Mouse (Mus musculus) common myeloid progenitor, adult 5-6 weeks (primary cell): ENCODE data around the gene Scn1b. TPM values are rescaled to one million over a fixed set of nuclear protein-coding genes. Genes with fewer than 3 reads are reported as not detected.

ENCODE experiments used
- ATAC-seq: replicated peaks from 2 replicates; pipeline ENCODE4 v1.8.0; 2016; ENCODE audit warnings: low read depth, mild to moderate bottlenecking, moderate TSS enrichment, inconsistent platforms; ENCODE audit not compliant: poor library complexity, severe bottlenecking
- total RNA-seq: library from RNA; stranded (forward); fragments of 200-1000, 187-1606 nt; gene quantifications from 2 replicates; pipeline ENCODE4 v1.2.3, GENCODE M21; 2017

The Scn1b gene
- total RNA-seq, 1 experiment from 2014 or later, result not detected

DNA sequence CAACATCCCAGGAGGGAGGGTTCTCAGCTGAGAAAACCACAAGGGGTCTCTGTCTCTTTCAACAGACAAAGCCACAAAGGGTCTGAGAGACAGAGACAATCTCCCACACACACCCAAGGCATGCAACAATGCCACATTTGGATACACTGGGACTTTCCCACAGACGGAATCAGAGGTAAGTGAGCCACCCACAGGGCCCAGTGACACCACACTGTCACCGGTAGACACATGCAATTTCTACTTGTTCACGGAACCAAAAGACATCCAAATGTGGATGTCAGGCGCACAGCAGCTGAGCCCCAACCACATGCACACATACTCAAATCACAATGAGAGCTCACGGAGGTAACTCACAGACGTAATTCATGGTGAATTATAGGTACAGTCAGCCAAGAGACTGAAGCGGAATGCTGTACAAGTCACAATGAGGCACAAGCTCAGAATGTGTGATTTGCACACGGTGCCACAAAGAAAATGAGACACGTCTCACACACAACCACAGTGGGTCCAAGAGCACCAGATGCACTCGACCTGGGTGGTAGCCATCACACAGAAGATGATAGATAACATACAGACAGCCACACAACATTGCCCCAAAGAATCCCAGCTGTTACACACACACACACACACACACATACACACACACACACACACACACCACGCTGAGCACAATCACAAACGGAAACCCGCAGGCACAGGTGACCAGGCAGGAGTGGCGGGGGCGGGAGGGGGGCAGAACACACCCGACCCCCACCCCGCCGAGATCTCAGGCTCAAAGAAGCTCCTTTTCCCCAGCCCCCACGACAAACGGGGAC, 23.2 kb upstream of the Scn1b start:
- 0 out of 2 replicates have a peak, but pooled peaks have one; percentile 1 for ATAC-seq

DNA sequence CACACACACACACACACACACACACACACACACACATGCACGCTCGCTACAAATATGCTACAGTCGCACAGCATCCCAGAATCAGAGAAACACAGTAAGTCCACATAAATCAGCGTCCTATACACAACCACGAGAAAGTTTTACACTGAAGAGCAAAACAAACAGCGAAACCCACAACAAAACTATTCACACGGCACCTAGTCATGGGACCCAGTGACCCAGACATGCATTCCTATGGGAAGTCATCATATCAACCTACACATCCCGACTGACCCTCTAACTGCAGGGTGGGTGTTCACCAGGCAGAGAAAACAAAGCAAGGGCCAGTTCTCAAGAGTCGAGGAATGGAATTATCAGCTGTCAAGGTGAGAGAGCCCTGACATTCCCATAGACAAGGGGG, 22.5 kb upstream of the Scn1b start:
- ATAC-seq, result no peak

DNA sequence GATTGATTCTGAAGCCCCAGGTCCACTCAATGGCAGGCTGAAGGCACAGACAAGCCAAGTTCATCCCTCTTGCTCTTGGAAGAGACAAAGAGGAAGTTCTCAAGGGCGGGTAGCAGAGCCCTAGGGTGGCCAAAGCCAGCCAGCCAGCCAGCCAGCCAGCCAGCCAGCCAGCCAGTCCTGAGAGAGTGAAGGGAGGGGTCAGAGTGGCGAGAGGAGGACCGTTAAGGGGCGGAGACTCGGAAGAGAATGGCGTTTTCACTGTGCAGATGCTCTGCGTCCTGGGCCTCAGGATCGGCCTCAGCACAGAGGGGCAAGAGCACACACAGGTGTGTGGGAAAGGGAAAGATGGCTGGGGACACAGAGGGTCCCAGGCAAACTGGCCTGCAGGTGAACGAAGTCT, 22.0 kb upstream of the Scn1b start:
- peak; percentile 71 for ATAC-seq

DNA sequence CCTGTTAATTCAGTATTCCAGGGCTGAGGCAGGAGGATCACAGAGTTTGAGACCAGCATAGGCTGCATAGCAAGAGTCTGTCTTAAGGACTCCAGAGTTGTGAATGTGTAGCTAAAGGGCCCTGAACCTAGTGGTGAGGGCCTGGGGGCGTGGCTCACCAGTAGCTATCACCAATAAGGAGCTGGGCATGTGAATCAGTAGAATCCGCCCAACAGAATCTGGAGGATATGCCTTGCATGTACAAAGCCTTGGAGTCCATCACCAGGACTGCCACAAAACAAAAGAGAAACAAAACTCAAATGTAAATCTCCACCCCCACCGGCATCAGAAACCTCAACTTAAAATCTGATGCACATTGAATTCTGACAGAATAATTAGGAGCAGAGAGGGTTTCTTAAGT, 21.3 kb upstream of the Scn1b start:
- ATAC-seq, result no peak

DNA sequence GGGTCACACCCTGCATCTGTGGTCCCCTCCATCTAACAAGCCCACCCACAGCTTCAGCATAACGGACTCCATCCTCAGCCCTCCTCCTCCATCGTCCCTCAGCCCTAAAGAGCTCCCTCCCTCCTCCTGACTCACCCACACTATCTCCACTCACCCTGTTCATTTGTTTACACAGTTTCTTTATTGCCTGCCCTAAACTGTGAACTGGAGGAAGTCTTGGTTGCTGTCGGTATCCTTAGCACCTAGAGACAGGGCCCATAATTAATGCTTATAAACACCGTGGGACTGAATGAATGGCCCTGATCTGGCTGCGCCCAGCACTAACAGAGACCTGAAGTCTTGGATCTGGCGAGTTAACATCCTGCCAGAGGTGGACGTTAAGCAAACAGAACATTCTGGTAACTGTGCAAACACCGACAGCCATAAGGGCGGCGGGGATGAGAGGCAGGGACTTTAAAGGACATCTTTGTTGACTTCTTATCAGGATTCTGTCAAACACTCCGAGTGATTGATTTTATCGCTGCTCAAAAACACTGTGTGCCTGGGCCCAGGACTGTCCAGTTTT, 18.9 kb upstream of the Scn1b start:
- ATAC-seq, result no peak

DNA sequence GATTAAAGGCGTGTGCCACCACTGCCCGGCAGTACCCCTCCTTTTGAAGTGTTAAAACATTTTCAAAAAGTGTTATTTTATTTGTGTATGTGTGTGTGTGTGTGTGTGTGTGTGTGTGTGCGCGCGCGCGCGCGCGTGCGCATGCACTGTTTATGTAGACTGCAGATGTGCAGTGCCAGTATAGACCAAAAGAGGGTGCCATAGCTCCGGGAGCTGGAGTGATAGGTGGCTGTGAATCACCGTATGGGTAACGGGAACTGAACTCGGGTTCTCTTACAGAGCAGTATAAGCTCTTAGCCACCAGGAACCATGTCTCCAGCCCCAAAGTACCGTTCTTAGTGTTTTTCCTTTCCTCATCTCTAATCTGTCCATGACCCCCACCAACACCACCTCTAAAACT, 18.1 kb upstream of the Scn1b start:
- ATAC-seq, result no peak

DNA sequence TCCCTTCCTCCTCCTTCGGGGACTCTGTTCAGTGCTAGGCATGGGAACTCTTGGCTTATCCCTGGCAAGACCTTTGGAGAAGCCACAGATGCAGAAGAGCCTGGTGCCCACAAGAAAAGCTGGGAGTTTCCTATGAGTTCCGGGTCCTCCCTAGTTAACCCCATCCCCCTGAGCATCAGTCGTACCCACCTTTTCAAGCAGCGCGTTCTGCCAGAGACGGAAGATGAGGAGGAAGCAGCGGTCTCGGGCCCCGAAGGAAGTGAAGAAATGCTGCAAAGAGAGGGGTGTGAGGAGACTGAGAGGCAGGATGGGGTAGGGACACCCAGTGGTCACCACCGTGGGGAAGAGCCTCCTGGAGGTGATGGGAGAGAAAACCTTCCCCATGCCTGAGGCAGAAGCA, 14.1 kb upstream of the Scn1b start:
- ATAC-seq, result no peak

DNA sequence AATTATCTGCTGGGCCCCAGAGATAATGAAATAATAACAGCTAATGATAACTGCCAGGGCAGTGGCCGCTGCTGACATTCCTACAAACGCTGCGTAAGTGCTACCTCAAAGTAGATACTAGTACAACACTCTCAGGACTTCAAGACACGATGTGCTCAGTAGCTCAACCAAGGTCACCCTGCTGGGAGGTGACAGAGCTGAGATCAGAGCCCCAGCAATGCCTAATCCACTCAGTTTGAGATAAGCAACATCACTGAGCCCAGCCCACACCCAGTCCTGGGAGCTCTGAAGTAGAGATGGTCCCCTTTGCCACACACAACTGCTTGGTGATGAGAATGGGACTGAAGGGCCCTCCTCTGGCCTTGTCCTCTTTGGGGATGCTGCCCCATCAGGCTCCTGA, 13.5 kb upstream of the Scn1b start:
- ATAC-seq, result no peak

DNA sequence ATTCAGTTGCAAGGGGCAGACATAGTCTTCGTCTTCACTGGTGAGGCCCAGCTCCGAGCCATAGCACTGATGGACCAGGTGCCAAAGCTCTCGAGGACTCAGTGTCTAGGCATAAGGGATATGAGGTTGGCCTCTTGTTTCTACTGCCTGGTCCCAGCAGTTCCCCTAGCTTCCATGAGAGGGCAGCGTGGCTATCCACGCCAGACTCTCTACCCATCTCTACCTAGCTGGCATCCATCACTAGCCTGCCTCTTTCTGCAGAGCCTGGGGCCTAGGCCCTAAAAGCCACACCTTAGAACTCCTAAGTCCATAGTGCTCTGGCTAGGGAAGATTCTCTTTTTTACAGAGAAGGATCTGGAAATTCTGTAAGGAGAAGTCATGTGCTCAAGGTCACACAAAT, 13.0 kb upstream of the Scn1b start:
- ATAC-seq, result peak; percentile 95

DNA sequence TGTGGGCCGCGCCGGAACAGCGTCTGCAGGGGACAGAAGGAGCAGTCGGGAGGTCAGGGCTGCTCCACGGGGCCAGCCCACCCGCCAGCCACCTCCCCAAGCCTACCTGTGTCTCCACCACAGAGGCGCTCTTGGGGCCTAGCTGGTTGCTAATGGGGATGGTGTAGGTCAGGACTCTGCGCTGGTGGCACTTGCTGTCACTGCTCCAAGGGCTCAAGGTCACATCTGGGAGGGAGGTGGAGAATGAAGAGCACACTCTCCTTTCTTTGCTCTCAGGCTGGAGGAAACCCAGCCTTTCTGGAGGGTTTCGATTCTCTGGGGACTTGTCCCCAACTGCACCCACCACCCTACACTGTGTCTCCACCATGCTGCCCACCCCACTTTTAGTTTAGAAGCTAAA, 8.9 kb upstream of the Scn1b start:
- ATAC-seq, result no peak

DNA sequence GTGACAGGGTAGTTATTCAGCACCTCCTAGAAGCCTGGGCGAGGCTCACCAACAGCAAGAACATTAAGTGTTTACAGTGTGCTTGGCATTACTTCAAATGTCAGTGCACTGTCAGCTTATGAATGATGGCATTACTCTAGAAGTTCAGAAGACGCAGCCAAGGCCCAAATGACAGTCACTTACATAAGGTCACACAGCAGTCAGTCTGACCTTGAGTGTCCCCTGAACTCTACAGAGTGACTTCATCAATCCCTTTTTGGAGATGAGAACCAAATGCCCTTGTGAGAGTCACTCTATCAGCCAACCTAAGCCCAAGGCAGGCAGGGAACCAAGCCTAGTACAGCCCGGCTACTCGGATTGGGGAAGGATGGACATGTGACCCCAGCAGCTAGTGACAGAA, 5.1 kb upstream of the Scn1b start:
- ATAC-seq, result no peak

DNA sequence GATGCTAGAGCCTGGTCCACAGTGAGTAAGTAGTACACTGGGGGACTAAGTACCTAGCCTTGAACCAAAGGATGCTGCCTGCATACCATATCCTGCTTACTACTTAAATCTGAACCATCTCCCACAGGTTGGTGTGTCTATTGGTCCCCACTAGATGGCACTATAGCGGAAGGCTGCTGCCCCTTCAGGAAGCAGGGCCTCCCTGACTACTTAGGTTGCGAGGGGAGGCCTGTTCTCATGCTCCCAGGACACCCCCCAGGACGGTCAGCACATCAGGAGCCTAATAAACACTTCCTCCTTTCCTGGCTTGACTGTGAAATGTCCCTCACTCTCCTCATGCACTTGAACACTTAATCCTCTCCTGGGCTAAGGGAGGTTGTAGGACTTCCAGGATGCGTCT, 4.0 kb upstream of the Scn1b start:
- peak; percentile 74 for ATAC-seq

DNA sequence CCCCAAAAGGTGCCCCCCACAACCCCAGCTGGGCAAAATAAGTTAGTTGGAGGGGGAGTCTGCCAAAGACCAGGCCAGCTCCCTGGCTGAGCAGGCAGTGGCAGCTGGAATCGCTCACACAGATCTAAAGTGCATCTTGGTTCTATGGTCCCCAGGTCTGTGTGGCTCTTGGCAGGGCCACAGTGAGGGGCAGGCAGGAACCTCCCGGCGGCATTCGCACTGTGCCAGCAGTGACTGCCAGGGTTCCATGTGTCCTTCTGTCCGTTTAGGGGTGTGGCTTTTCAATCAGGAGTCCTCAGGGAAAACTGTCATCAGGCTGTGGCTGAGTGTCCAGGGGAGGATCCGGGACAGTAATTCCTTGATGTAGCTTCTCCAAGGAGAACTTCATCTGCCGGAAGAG, 3.4 kb upstream of the Scn1b start:
- no peak for ATAC-seq

DNA sequence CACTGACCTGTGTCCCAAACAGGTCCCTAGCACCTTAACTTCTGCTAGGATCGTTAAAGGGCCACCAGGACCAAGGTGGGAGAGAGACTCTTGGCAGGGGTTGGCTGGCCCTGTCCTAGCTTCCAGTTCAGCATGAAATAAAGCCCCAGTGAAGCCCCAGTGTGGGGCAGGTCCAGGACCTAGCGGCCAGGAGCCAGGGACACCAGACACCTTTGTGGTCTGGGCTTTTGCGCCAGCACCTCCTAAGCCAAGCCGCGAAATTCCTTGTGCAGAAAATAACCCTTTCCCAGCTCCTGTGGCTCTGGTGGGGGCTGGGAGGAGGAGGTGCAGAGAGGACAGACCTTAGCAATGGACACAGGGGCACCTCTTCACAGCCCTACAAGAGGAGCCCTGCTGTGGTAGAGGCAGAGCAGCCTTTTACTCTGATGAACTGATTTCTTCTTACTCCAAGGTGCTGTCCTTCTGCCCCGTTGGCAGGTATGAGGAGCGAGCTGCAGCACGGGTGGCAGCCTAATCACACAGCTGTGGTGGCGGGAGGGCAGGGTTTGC, 1.4 kb upstream of the Scn1b start:
- no peak for ATAC-seq

DNA sequence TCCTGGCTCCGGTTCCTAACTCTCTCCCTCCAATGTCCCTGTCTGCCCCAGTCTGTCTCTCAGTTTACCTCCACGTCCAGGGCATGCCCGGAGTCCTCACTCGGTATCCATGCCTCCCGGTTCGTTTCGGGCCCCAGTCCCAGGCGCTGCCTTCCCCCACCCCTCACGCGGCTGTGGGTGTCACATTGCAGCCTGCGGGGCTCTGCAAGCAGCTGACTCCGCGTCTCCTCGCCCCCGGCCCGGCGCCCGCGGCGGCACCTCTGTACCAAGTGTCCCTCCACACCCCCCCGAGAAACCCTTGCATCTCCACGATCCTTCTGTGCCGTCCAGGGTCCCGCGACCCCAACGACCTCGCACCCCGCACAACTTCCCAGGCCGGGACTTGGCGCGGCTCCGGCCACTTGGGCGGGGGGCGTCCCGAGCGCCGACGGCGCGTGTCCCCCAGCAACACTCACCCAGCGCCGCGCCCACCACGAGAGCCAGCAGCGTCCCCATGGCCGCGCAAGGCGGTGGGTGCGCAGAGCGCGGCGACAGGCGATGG, 522 bp downstream of the Scn1b start:
- ATAC-seq, result no peak

DNA sequence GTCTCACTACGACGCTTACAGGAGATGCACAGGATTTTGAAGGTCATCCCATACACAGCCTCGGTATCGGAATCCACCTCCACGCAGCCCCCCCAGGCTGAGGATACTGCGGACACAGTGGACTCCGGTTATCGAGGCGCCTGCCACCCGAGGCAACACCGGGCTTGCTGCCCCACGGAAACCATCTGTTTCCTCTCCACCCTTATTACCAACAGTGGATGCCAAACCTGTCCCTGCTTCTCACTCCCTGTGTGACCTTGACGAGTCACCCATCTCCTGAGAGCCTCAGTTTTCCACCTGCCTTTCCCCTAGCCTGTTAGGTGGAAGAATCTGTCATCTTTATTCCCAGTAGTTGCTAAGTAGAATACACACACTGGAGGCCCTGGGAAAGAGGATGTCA, 1.7 kb downstream of the Scn1b start:
- peak; percentile 24 for ATAC-seq

DNA sequence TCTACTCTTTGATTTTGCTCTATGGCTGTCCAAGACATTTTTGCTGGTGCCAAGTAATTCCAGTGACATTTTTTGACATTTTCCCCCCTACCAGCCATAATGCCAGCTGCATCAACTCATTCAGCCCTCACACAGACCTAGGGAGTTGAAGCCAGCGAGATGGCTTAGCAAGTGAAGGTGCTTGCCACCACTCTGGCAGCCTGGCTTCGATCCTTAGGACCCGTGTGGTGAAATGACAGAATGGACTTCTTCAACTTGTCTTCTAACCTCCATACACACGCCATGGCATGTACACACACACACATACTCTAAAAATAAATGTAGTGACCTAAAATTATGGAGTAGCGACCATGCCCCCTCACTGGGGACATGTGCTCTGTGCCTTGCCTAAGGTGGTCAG, 2.4 kb downstream of the Scn1b start:
- no peak for ATAC-seq

DNA sequence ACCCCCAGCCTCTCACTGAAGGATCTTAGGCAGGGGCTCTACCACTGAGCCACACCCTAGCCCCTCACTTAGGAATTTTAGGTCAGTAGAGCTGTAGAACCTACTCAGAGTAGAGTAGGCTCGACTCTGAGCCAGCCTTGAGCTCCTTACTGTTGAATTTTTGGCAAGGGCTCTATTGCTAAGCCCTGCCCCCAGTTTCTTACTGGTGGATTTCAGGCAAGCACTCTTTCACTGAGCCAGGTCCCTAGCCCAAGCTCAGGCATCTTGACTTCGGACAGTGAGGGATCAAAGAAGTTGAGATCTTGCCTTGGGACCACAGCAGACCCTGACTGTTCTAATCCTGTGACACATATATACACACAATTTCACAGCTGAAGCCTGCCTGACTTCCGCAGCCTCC, 3.1 kb downstream of the Scn1b start:
- no peak for ATAC-seq

DNA sequence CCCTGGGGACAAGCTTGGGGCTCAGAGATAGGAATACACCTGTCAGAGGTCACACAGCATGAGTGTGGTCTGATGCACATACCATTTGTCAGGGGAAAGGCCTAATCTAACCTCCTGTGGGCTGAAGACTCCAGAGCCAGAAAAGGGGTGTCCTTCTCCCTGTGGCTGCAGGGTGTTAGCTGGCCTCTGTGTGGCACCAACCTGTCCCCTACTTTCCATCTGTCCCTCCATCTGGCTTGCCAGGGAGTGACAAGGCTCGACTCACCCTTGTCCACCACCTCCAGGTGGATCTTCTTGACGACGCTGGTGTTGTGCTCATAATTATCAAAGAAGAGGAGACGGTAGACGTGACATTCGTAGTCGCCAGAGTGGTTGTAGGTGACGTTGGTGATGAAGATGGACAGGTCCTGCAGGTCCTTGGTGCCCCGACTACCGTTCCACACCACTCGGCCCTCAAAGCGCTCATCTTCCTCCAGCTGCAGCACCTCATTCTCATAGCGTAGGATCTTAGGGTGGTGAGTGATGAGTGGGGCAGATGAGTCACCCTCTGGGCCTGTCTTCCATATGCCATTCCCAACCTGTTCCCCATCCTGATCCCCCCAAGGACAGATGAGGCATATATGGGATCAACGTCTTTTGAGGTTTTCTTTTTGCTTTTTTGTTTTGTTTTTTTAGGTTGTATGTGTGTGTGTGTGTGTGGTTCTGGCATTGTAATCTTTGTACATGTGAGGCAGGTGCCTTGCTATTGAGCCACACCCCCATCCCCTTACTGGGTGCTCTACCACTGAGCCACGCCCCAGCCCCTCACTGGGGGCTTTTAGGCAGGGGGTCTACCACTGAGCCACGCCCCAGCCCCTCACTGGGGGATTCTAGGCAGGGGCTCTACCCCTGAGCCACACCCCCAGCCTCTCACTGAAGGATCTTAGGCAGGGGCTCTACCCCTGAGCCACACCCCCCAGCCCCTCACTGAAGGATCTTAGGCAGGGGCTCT, 3.9 kb downstream of the Scn1b start:
- no peak for ATAC-seq

DNA sequence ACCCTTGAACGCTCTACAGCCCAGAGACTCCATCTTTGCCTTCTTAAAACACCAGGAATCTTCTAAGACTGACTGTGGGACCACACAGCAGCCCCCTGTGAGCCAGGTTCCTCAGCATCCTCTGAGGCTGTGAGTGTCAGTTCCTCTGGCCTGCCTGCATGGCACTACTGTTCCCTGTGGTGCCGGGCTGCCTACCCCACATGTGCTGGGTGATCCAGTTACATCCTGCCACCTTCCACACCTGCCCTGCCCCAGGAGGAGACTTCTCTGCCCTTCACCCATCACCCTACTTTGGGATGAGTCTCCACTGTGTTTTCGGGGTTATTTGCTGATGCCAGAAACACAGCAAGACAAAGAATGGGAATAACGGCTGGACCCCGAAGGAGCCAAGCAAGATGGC, 7.2 kb downstream of the Scn1b start:
- no peak for ATAC-seq
